ENCODE assay signal across 22 mouse cellular contexts in genomic region chr1:92347656-92348055, GRCm38 (mm10).
"Had no signal": no experiment of that assay in that cellular context is flagged by ENCODE, and none has a peak within 500 bp of the region (broad histone marks: within the 10 kb centered on the region; RNA-seq: fewer than 3 reads in every experiment).

No protein-coding gene starts in this region.

- H3K27ac ChIP-seq: heart, adult 2 months; heart, embryonic 13.5 days; heart, embryonic 15.5 days; hindbrain, embryonic 13.5 days; hindbrain, embryonic 15.5 days; hindbrain, postnatal 0 days; kidney, embryonic 15.5 days; kidney, postnatal 0 days; limb, embryonic 13.5 days; limb, embryonic 15.5 days; liver, embryonic 12.5 days; liver, embryonic 14.5 days had no signal

- H3K4me1 ChIP-seq: hindbrain, embryonic 15.5 days; kidney, embryonic 15.5 days had no signal

- H3K9ac ChIP-seq: heart, embryonic 13.5 days; heart, embryonic 15.5 days; hindbrain, embryonic 13.5 days; hindbrain, embryonic 15.5 days; kidney, embryonic 15.5 days; limb, embryonic 13.5 days; limb, embryonic 15.5 days; liver, embryonic 12.5 days; liver, embryonic 14.5 days had no signal

- H3K27me3 ChIP-seq: heart, embryonic 13.5 days; heart, embryonic 15.5 days; hindbrain, embryonic 15.5 days; kidney, embryonic 15.5 days; limb, embryonic 13.5 days; limb, embryonic 15.5 days; liver, embryonic 12.5 days had no signal

- H3K9me3 ChIP-seq: heart, embryonic 13.5 days; heart, embryonic 15.5 days; hindbrain, embryonic 13.5 days; hindbrain, embryonic 15.5 days; kidney, embryonic 15.5 days; limb, embryonic 13.5 days; limb, embryonic 15.5 days; liver, embryonic 12.5 days had no signal

- H3K36me3 ChIP-seq: heart, embryonic 13.5 days; heart, embryonic 15.5 days; hindbrain, embryonic 13.5 days; hindbrain, embryonic 15.5 days; kidney, embryonic 15.5 days; limb, embryonic 13.5 days; limb, embryonic 15.5 days; liver, embryonic 12.5 days had no signal

- ATAC-seq: hindbrain, postnatal 0 days; intestine, embryonic 16.5 days; liver, embryonic 12.5 days had no signal

- H3K4me3 ChIP-seq: heart, adult 2 months; heart, embryonic 13.5 days; heart, embryonic 15.5 days; hindbrain, embryonic 13.5 days; hindbrain, embryonic 15.5 days; kidney, embryonic 15.5 days; limb, embryonic 13.5 days; limb, embryonic 15.5 days; liver, embryonic 12.5 days had no signal

- H3K4me2 ChIP-seq: heart, embryonic 11.5 days; heart, embryonic 13.5 days; heart, embryonic 15.5 days; hindbrain, embryonic 13.5 days; hindbrain, embryonic 15.5 days; kidney, embryonic 15.5 days; limb, embryonic 13.5 days; limb, embryonic 15.5 days; liver, embryonic 12.5 days had no signal

- DNase-seq: heart, postnatal 14 days; heart, postnatal 36 days; kidney, adult 11 months; kidney, adult 9 months; kidney, postnatal 14 days; layer of hippocampus, adult 9-11 months; layer of hippocampus, postnatal 36 days; left cerebral cortex, postnatal 4 days had no signal
